Mouse (Mus musculus): ENCODE measurements around the gene Rgs7. TPM values are rescaled to one million over a fixed set of nuclear protein-coding genes. Genes with fewer than 3 reads are reported as not detected.

Rgs7 gene
- polyA plus RNA-seq (2012; rRNA removed), result 0.01 TPM in 1 of 2 replicates, not detected in the other
- not detected in 2 replicates for polyA plus RNA-seq (2014; fragmentation: Nextera tagmentation; extraction: Ambion mirVana)

- WGBS (ENCODE audit: insufficient replicate concordance), result under 1% methylated on average over 68 of the region's 82 CpGs
- H3K4me2 ChIP-seq (ENCODE audit: low read depth), result peak within 1 kb of the TSS; percentile 56
- no peaks in the 10 kb centered on the region for H3K4me1 ChIP-seq (replicated peaks; ENCODE audit: control insufficient read depth in 2 of 2, insufficient read depth in 2 of 2, low read length in 1 of 2)
- H3K9me3 ChIP-seq (ENCODE audit: control insufficient read depth, low read length), result no peaks in the 10 kb centered on the region
- no peak within 1 kb of the TSS for H3K9ac ChIP-seq (replicated peaks)
- peaks cover 17% of the 10 kb centered on the region for H3K27me3 ChIP-seq (ENCODE audit: control insufficient read depth, insufficient read depth, low read length)
- no peak for DNase-seq (ENCODE audit: low read depth in 3 of 3, low spot score in 3 of 3)
- ATAC-seq (ENCODE audit: insufficient read depth), result peak; percentile 68; the same call in 1 of the 2 replicates
- H3K36me3 ChIP-seq (replicated peaks; ENCODE audit: control insufficient read depth, insufficient read depth, low read depth), result no peaks in the 10 kb centered on the region
- H3K27ac ChIP-seq, result no peak within 1 kb of the TSS
- H3K4me3 ChIP-seq (ENCODE audit: insufficient read depth in 1 of 2, low read depth in 2 of 2, low read length in 2 of 2), result peak within 1 kb of the TSS; percentile 23 to 41
- TF ChIP-seq CTCF (IDR thresholded peaks at IDR 0.05; ENCODE audit: low read depth) (no peak), EP300 (IDR thresholded peaks at IDR 0.05; ENCODE audit: low read depth) (no peak)
Observed at GRCm38 (mm10) chr1:175491861-175492682, at the start of gene Rgs7. Gene Rgs7, minus strand, starts transcription at chr1:175492500.

GRCm38 (mm10) chr1:175540700-175541099, 48.4 kb upstream of the Rgs7 start:
- no peak for ATAC-seq (ENCODE audit: insufficient read depth)
- Histone ChIP-seq H3K27ac (no peak overlapping the region), H3K27me3 (ENCODE audit: control insufficient read depth, insufficient read depth, low read length) (no peaks in the 10 kb centered on the region), H3K4me1 (replicated peaks; ENCODE audit: control insufficient read depth in 2 of 2, insufficient read depth in 2 of 2, low read length in 1 of 2) (no peaks in the 10 kb centered on the region), H3K9ac (replicated peaks) (no peak overlapping the region), H3K36me3 (replicated peaks; ENCODE audit: control insufficient read depth, insufficient read depth, low read depth) (no peaks in the 10 kb centered on the region), H3K9me3 (ENCODE audit: control insufficient read depth, low read length) (no peaks in the 10 kb centered on the region), H3K4me3 (ENCODE audit: insufficient read depth in 1 of 2, low read depth in 2 of 2, low read length in 2 of 2) (no peak overlapping the region), H3K4me2 (ENCODE audit: low read depth) (no peak overlapping the region)
- 60% methylated on average over 5 of the region's 5 CpGs for WGBS (ENCODE audit: insufficient replicate concordance)
- no peak for DNase-seq (ENCODE audit: low read depth in 3 of 3, low spot score in 3 of 3)
- TF ChIP-seq EP300 (IDR thresholded peaks at IDR 0.05; ENCODE audit: low read depth) (no peak), CTCF (IDR thresholded peaks at IDR 0.05; ENCODE audit: low read depth) (no peak)

- no peaks in the 10 kb centered on the region for H3K4me1 ChIP-seq (replicated peaks; ENCODE audit: control insufficient read depth in 2 of 2, insufficient read depth in 2 of 2, low read length in 1 of 2)
- no peak overlapping the region for H3K9ac ChIP-seq (replicated peaks)
- ATAC-seq (ENCODE audit: insufficient read depth) (no peak), DNase-seq (ENCODE audit: low read depth in 3 of 3, low spot score in 3 of 3) (no peak)
- H3K9me3 ChIP-seq (ENCODE audit: control insufficient read depth, low read length), result no peaks in the 10 kb centered on the region
- no peak overlapping the region for H3K4me3 ChIP-seq (ENCODE audit: insufficient read depth in 1 of 2, low read depth in 2 of 2, low read length in 2 of 2)
- TF ChIP-seq EP300 (IDR thresholded peaks at IDR 0.05; ENCODE audit: low read depth) (no peak), CTCF (IDR thresholded peaks at IDR 0.05; ENCODE audit: low read depth) (no peak)
- 38% methylated on average over 1 of the region's 1 CpGs for WGBS (ENCODE audit: insufficient replicate concordance)
- no peaks in the 10 kb centered on the region for H3K27me3 ChIP-seq (ENCODE audit: control insufficient read depth, insufficient read depth, low read length)
- no peaks in the 10 kb centered on the region for H3K36me3 ChIP-seq (replicated peaks; ENCODE audit: control insufficient read depth, insufficient read depth, low read depth)
- H3K27ac ChIP-seq, result no peak overlapping the region
- no peak overlapping the region for H3K4me2 ChIP-seq (ENCODE audit: low read depth)
Observed at GRCm38 (mm10) chr1:175537321-175537720, 45.0 kb upstream of the Rgs7 start.

- no peak for DNase-seq (ENCODE audit: low read depth in 3 of 3, low spot score in 3 of 3)
- no peaks in the 10 kb centered on the region for H3K27me3 ChIP-seq (ENCODE audit: control insufficient read depth, insufficient read depth, low read length)
- 29% methylated on average over 1 of the region's 1 CpGs for WGBS (ENCODE audit: insufficient replicate concordance)
Observed at GRCm38 (mm10) chr1:175529858-175530257, 37.6 kb upstream of the Rgs7 start.

GRCm38 (mm10) chr1:175524626-175525294, 32.5 kb upstream of the Rgs7 start:
- TF ChIP-seq EP300 (IDR thresholded peaks at IDR 0.05; ENCODE audit: low read depth) (no peak), CTCF (IDR thresholded peaks at IDR 0.05; ENCODE audit: low read depth) (no peak)
- Histone ChIP-seq H3K4me2 (ENCODE audit: low read depth) (no peak overlapping the region), H3K9ac (replicated peaks) (no peak overlapping the region), H3K27me3 (ENCODE audit: control insufficient read depth, insufficient read depth, low read length) (no peaks in the 10 kb centered on the region), H3K4me1 (replicated peaks; ENCODE audit: control insufficient read depth in 2 of 2, insufficient read depth in 2 of 2, low read length in 1 of 2) (no peaks in the 10 kb centered on the region), H3K4me3 (ENCODE audit: insufficient read depth in 1 of 2, low read depth in 2 of 2, low read length in 2 of 2) (no peak overlapping the region), H3K36me3 (replicated peaks; ENCODE audit: control insufficient read depth, insufficient read depth, low read depth) (no peaks in the 10 kb centered on the region), H3K27ac (no peak overlapping the region), H3K9me3 (ENCODE audit: control insufficient read depth, low read length) (no peaks in the 10 kb centered on the region)
- DNase-seq (ENCODE audit: low read depth in 3 of 3, low spot score in 3 of 3), result no peak
- 39% methylated on average over 3 of the region's 3 CpGs for WGBS (ENCODE audit: insufficient replicate concordance)
- ATAC-seq (ENCODE audit: insufficient read depth), result no peak

More at GRCm38 (mm10) chr1:175529858-175530257, 37.6 kb upstream of the Rgs7 start:
- no peak for ATAC-seq (ENCODE audit: insufficient read depth)
- no peaks in the 10 kb centered on the region for H3K36me3 ChIP-seq (replicated peaks; ENCODE audit: control insufficient read depth, insufficient read depth, low read depth)
- H3K4me2 ChIP-seq (ENCODE audit: low read depth), result no peak overlapping the region
- H3K4me3 ChIP-seq (ENCODE audit: insufficient read depth in 1 of 2, low read depth in 2 of 2, low read length in 2 of 2), result no peak overlapping the region
- no peak overlapping the region for H3K9ac ChIP-seq (replicated peaks)
- 0 out of 4 replicates have a peak, but pooled peaks cover 0 to 2% of the 10 kb centered on the region in 2 experiments for H3K4me1 ChIP-seq (replicated peaks; ENCODE audit: control insufficient read depth in 2 of 2, insufficient read depth in 2 of 2, low read length in 1 of 2)
- no peak overlapping the region for H3K27ac ChIP-seq
- H3K9me3 ChIP-seq (ENCODE audit: control insufficient read depth, low read length), result no peaks in the 10 kb centered on the region
- no peak for TF ChIP-seq EP300 (IDR thresholded peaks at IDR 0.05; ENCODE audit: low read depth)
- no peak for TF ChIP-seq CTCF (IDR thresholded peaks at IDR 0.05; ENCODE audit: low read depth)

Data from liver, embryonic 14.5 days (tissue).